Mouse (Mus musculus): ENCODE data around the gene Usp54.
"Not testable (repeated sequence)": the region's sequence is repeated elsewhere in the genome, so short reads cannot be mapped to it uniquely, and the experiment has no call there.

Gene Usp54

GRCm38 (mm10) chr14:20607396-20608126, 33.3 kb downstream of the Usp54 start:
- no peak for DNase-seq

- DNase-seq, result no peak
These were observed 39.6 kb downstream of the Usp54 start for GRCm38 (mm10) chr14:20601287-20601686.

DNA sequence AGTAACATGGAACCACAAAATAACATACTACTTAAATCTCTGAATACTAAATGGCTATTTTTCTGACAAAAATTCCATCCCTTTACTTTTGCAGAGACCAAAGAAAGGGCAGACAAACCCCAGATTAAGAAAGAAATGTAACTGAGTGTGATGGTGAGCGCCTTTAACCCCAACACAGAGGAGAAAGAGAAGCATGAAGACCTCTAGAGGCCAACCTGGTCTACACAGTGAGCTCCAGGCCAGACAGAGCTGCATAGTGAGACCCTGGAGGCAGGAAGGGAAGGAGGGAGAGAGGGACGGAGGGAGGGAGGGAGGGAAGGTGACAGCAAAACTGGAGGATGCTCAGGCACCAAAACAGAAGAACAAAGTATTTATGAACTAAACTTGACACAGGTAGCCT, 40.7 kb downstream of the Usp54 start:
- no peak for DNase-seq

DNA sequence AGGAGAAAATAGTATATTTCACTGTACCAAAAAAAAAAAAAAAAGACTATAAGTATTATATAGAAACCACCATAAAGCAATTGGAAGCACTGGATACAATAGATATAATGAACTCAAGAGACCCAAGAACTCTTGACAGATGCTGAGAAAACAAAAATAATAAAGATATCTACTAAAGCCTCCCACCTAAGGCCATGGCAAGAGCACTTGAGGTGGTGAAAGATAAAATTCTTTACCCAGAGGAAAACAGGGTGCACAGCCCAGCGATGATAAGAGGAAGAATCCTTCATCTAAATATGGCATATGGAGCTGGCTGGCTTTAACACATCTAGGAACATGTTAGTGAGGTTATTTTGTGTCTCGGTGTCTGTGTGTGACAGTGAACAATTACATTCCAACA, 41.3 kb downstream of the Usp54 start:
- no peak for DNase-seq

DNA sequence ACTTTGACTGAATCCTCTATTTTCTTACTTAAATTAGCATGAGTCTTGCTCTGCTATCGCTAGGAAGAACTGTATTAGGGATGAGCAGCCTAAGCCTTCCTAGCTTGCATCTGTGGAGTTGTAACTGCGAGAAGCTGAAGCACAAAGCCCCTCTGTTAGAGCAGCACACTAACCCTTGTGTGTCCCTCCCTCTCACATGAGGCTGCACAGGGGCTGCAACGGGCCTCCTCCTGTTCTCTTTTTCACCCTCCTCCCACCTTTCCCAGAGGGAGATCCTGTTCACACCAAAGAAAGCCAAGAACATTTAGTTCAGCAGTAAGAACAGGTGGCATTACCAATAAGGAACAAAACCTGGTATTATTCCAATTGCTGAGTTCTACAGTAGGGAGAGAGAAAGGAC, 45.1 kb downstream of the Usp54 start:
- DNase-seq, result no peak

DNA sequence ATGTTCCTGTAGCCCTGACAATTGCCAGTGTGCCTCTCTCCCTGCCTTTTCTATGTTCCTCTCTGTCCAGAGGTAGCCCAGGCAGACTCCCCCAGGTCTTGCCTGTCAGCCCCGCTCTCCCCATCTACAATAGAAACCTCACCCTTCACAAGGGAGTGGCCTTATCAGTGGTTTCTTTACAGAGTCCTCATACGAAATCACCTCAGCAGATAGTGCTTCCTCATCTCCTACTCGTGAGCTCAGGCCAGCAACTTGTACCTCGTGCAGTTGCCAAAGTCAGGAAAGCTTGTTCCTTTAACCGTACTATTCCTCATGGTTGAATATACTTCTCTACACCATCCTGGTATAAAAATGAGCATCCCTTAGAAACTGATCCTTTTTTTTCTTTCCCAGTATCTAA, 53.4 kb downstream of the Usp54 start:
- no peak for DNase-seq

- DNase-seq, result no peak
These were observed 61.9 kb downstream of the Usp54 start for GRCm38 (mm10) chr14:20578822-20579407.

DNA sequence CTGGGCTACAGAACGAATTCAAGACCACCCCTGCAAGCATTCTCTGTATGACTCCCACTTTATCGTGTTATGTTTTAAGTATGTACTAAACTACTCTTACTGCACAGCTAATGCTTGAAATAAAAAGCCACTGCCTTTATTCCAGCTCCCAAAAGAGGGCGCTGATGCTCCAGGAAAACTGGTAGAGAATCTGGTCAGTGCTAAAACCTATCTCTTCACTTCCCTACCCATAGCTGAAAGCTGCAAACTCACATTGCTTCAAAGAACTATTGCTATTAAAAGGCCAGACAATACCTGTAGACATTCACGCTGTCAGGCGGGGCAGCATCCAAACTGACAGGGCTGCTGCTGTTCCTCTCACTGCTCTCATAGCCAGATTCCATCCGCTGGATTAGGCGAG, 64.7 kb downstream of the Usp54 start:
- DNase-seq, result peak; percentile 81 to 82

GRCm38 (mm10) chr14:20573196-20573595, 67.7 kb downstream of the Usp54 start:
- not testable (repeated sequence) for DNase-seq

- no peak for DNase-seq
These were observed 75.4 kb downstream of the Usp54 start for GRCm38 (mm10) chr14:20565256-20566021.

- DNase-seq, result peak in 1 of 2 experiments; percentile 6
These were observed 76.2 kb downstream of the Usp54 start for GRCm38 (mm10) chr14:20564692-20565091.

DNA sequence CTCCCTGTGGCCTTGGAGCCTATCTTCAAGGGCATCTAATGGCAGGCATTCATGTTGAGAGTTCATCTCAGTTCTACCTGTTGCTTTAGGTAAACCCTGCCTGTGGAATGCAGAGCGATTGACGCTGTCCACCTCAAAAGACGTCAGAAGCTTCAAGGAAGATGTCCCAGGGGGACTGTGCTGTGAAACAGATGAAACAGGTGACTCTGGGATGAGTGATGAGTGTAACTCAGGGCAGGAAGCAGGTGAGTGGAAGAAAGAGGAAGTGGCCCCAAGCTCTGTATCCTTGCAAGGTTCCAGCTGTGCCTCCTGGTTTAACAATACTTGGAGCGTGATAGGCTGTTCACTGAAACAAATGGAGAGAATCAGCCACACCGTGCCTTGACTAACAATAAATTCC, 79.0 kb downstream of the Usp54 start:
- peak; percentile 15 to 36 for DNase-seq

DNA sequence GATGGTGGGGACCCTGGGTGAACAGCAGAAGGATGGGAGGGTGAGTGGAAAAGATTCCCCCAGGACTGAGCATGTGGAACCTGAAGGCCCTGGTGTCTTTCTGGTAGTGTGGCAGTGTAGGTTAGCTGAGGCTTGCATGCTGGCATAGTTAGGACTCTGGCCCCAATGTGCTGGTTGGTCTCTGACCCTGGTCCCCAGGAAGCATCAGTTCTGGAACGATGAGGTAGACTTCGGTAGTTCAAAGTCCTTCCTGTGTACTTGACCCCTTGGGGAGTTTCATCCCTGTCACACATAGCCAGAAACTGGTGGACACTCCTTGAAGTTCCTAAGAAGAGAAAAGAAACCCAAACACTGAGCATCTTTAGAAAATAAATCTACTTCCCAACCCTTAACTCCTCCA, 90.7 kb downstream of the Usp54 start:
- no peak for DNase-seq

GRCm38 (mm10) chr14:20546415-20546814, 94.4 kb downstream of the Usp54 start, which contains the start of gene Ppp3cb:
Gene Ppp3cb (minus strand): TSS chr14:20546573.
- peak; percentile 80 to 83 for DNase-seq

GRCm38 (mm10) chr14:20545529-20546331, 95.1 kb downstream of the Usp54 start:
- DNase-seq, result peak; percentile 83 to 86

DNA sequence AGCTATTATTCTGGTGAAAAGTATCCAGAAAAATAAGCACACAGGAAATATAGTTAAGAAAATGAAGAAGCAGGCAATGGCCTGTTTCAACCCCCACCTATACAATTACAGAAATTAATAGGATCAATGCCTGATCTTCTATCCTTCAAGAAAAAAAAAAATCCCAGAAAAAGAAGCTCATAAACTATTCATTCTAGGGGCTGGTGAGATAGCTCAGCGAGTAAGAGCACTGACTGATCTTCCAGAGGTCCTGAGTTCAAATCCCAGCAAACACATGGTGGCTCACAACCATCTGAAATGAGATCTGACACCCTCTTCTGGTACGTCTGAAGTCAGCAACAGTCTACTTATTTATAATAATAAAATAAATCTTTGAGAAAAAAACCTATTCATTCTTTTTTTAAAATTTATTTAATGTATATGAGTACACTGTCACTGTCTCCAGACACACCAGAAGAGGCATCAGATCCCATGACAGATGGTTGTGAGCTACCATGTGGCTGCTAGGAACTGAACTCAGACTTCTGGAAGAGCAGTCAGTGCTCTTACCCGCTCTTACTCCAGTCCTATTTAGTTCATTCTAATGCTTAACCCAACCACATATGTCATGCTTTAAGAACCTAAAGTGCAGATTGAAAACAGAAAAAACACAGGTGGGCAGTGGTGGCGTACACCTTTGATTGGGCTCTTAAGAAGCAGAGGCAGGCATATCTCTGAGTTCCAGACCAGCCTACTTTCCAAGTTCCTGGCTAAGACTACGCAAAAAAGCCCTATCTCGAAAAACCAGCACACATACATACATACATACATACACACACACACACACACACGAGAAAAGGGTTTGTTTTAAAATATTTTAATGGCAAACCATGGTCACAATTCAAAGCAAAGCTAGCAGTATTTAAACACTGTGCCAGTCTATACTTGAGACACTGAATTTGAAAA, 96.1 kb downstream of the Usp54 start:
- DNase-seq, result peak in 1 of 2 experiments; percentile 7

- DNase-seq, result no peak
These were observed 111.2 kb downstream of the Usp54 start for GRCm38 (mm10) chr14:20529643-20530042.

- no peak for DNase-seq
These were observed 120.7 kb downstream of the Usp54 start for GRCm38 (mm10) chr14:20520179-20520578.

GRCm38 (mm10) chr14:20508424-20508823, 132.4 kb downstream of the Usp54 start:
- no peak for DNase-seq

- peak in 1 of 2 experiments; percentile 7 for DNase-seq
These were observed 137.9 kb downstream of the Usp54 start for GRCm38 (mm10) chr14:20502966-20503365.

DNA sequence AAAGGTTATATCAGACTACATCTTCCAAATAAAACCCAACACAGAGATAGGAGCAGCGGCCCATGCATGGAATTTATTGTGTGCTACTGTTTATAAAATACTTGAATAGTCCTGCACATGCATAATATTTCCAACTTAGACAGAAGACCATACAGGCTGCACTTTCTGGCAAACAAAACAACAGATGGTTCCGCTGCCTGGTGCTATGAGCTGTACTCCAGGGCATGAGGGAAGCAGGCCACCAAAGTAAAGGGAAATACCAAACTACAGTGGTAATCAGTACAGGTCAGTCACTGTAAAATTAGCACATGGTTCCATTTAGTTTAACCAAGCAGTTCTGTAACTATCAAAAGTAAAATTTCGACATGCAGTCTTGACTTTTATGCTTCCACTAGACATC, 140.9 kb downstream of the Usp54 start:
- no peak for DNase-seq

All from B cell, adult 2 months (primary cell).